In the genomic region with DNA sequence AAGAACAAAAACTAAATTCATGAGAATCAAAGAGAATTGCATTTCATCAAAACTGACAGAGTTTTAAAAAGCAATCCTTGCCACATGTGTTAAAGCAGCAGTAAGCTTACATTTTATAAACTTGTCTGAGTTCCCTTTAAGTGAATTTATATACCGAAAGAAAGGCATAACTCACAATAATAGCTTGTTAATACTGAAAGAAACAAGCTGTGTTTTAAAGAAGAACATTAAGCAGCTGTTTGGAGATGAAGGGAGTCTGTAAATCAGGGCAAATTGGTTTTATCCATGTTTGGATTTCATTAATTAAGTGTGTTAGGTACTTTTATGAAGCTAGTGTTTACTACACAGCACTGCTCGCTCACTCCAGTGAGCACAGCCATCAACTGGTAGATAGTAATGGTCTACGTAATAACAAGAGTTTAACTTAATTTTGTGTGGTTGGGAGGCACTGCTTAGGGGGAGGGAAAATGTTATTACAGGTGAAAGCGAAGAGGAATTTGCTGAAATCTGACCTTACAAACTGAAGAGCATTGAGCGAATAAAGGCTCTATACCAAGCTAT, we compare ENCODE assay signal across 15 mouse cellular contexts.
"Had no signal": no experiment of that assay in that cellular context is flagged by ENCODE, and none has a peak within 500 bp of the region (broad histone marks: within the 10 kb centered on the region; RNA-seq: fewer than 3 reads in every experiment).

No protein-coding gene starts in this region.

- H3K4me1 ChIP-seq: liver, embryonic 13.5 days; megakaryocyte, embryonic 14.5 days; midbrain, embryonic 15.5 days; neural tube, embryonic 12.5 days had no signal

- H3K4me3 ChIP-seq: left cerebral cortex, adult 2 months; limb, embryonic 12.5 days; liver, embryonic 13.5 days; megakaryocyte, embryonic 14.5 days; midbrain, embryonic 15.5 days; neural tube, embryonic 12.5 days had no signal

- H3K36me3 ChIP-seq: liver, embryonic 13.5 days; midbrain, embryonic 15.5 days; neural tube, embryonic 12.5 days had no signal

- H3K27me3 ChIP-seq: limb, embryonic 12.5 days; liver, embryonic 13.5 days; megakaryocyte, embryonic 14.5 days; midbrain, embryonic 15.5 days; neural tube, embryonic 12.5 days had no signal

- H3K9ac ChIP-seq: limb, embryonic 12.5 days; liver, embryonic 13.5 days; liver, postnatal 0 days; midbrain, embryonic 15.5 days; neural tube, embryonic 12.5 days had no signal

- H3K27ac ChIP-seq: left cerebral cortex, adult 2 months; limb, embryonic 12.5 days; liver, embryonic 13.5 days; macrophage; midbrain, embryonic 15.5 days; neural tube, embryonic 12.5 days had no signal

- H3K9me3 ChIP-seq: limb, embryonic 12.5 days; liver, embryonic 13.5 days; megakaryocyte, embryonic 14.5 days; midbrain, embryonic 15.5 days; neural tube, embryonic 12.5 days had no signal

- H3K4me2 ChIP-seq: limb, embryonic 12.5 days; liver, embryonic 13.5 days; midbrain, embryonic 11.5 days; midbrain, embryonic 15.5 days; neural tube, embryonic 12.5 days had no signal

- DNase-seq: kidney, postnatal 10 days; liver; liver, embryonic 13.5 days; liver, postnatal 0 days; thymus, adult 2 months; thymus, postnatal 25 days had no signal

- ATAC-seq: inflammation-experienced regulatory T-cells, adult 6 months; intestine, postnatal 0 days; liver, postnatal 0 days; midbrain, embryonic 15.5 days had no signal
